Mouse (Mus musculus): ENCODE measurements around the gene Sestd1.

Sestd1 gene

GRCm38 (mm10) chr2:77270781-77271180 is 9.6 kb downstream of the Sestd1 start:
- no peak for DNase-seq (ENCODE audit: low read depth in 2 of 2, low spot score in 2 of 2)

GRCm38 (mm10) chr2:77270136-77270535 is 10.3 kb downstream of the Sestd1 start:
- no peak for DNase-seq (ENCODE audit: low read depth in 2 of 2, low spot score in 2 of 2)

GRCm38 (mm10) chr2:77268612-77269239 is 11.7 kb downstream of the Sestd1 start:
- no peak for DNase-seq (ENCODE audit: low read depth in 2 of 2, low spot score in 2 of 2)

GRCm38 (mm10) chr2:77266931-77267330 is 13.5 kb downstream of the Sestd1 start:
- DNase-seq (ENCODE audit: low read depth in 2 of 2, low spot score in 2 of 2): no peak

- DNase-seq (ENCODE audit: low read depth in 2 of 2, low spot score in 2 of 2): no peak
These were observed 14.4 kb downstream of the Sestd1 start for GRCm38 (mm10) chr2:77266011-77266410.

- DNase-seq (ENCODE audit: low read depth in 2 of 2, low spot score in 2 of 2): no peak
These were observed 15.1 kb downstream of the Sestd1 start for GRCm38 (mm10) chr2:77265301-77265700.

- DNase-seq (ENCODE audit: low read depth in 2 of 2, low spot score in 2 of 2): no peak
These were observed 15.8 kb downstream of the Sestd1 start for GRCm38 (mm10) chr2:77264550-77264949.

GRCm38 (mm10) chr2:77263477-77264435 is 16.6 kb downstream of the Sestd1 start:
- no peak for DNase-seq (ENCODE audit: low read depth in 2 of 2, low spot score in 2 of 2)

GRCm38 (mm10) chr2:77260134-77260533 is 20.3 kb downstream of the Sestd1 start:
- DNase-seq (ENCODE audit: low read depth in 2 of 2, low spot score in 2 of 2): no peak

- DNase-seq (ENCODE audit: low read depth in 2 of 2, low spot score in 2 of 2): no peak
These were observed 27.2 kb downstream of the Sestd1 start for GRCm38 (mm10) chr2:77253227-77253626.

GRCm38 (mm10) chr2:77251736-77252135 is 28.7 kb downstream of the Sestd1 start:
- no peak for DNase-seq (ENCODE audit: low read depth in 2 of 2, low spot score in 2 of 2)

- DNase-seq (ENCODE audit: low read depth in 2 of 2, low spot score in 2 of 2): no peak
These were observed 30.4 kb downstream of the Sestd1 start for GRCm38 (mm10) chr2:77249771-77250681.

GRCm38 (mm10) chr2:77248416-77248815 is 32.0 kb downstream of the Sestd1 start:
- DNase-seq (ENCODE audit: low read depth in 2 of 2, low spot score in 2 of 2): no peak

GRCm38 (mm10) chr2:77247200-77247830 is 33.1 kb downstream of the Sestd1 start:
- DNase-seq (ENCODE audit: low read depth in 2 of 2, low spot score in 2 of 2): no peak

GRCm38 (mm10) chr2:77245806-77246205 is 34.6 kb downstream of the Sestd1 start:
- DNase-seq (ENCODE audit: low read depth in 2 of 2, low spot score in 2 of 2): no peak

- DNase-seq (ENCODE audit: low read depth in 2 of 2, low spot score in 2 of 2): no peak
These were observed 38.1 kb downstream of the Sestd1 start for GRCm38 (mm10) chr2:77242248-77242647.

GRCm38 (mm10) chr2:77238607-77239006 is 41.8 kb downstream of the Sestd1 start:
- no peak for DNase-seq (ENCODE audit: low read depth in 2 of 2, low spot score in 2 of 2)

- no peak for DNase-seq (ENCODE audit: low read depth in 2 of 2, low spot score in 2 of 2)
These were observed 42.3 kb downstream of the Sestd1 start for GRCm38 (mm10) chr2:77238046-77238445.

- no peak for DNase-seq (ENCODE audit: low read depth in 2 of 2, low spot score in 2 of 2)
These were observed 43.5 kb downstream of the Sestd1 start for GRCm38 (mm10) chr2:77236860-77237259.

- no peak for DNase-seq (ENCODE audit: low read depth in 2 of 2, low spot score in 2 of 2)
These were observed 44.5 kb downstream of the Sestd1 start for GRCm38 (mm10) chr2:77235896-77236295.

- DNase-seq (ENCODE audit: low read depth in 2 of 2, low spot score in 2 of 2): no peak
These were observed 47.8 kb downstream of the Sestd1 start for GRCm38 (mm10) chr2:77232604-77233003.
